In the genomic region with DNA sequence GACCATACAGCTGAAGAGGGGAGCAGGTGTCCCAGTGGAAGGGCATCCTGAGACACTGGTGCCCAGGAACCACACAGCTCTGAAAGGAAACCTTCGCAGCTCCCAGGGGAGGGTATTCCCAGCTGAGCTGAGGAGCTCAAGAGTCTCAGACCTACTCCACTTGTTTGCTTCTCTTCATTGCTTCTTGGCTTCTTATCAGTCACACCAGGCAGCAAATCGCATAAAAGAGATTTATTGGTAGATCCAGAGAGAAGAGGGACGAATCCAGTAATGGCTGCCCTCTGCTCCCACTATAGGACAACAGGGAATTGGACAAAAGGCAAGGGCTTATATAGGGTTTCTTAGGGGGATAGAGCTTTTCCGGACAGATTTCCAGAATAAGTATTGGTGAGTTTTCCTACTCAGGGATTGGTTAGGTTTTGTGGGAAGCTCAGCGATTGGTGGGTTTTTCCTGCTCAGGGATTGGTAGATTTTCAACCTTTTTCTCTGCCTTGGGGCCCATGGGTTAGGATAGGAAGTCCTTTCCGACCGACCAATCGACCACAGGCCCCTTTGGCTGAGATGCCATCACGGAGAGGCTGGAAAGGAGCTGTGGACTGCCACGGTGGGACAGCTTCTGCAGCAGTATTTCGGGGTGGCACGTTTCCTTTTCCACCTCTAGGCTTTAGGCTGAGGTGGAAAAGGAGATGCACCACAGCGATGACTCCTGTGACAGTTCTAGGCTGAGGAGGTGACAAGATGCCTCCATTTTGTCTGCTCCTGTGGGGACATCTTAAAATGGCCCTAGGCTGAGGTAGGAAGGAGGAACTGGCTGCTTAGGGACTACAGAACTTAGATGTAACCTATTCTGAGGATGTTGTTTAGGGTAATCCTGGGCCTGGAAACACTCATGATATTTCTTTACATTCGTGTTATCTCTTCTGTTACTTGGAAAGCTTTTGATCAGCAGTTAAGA, we compare ENCODE assay signal across 8 mouse cellular contexts. TPM values are rescaled to one million over a fixed set of nuclear protein-coding genes. Genes with fewer than 3 reads are reported as not detected.
DNase-seq lines count a peak whose midpoint lies in the region; ATAC-seq and TF ChIP-seq lines count a peak whose summit lies in the region.

No protein-coding gene starts in this region.

- H3K27ac ChIP-seq in forebrain, embryonic 13.5 days: no peak overlapping the region
- H3K27ac ChIP-seq in liver, embryonic 15.5 days (replicated peaks): 0 out of 2 replicates have a peak overlapping the region, but pooled peaks have one; percentile 16

- no peak for TF ChIP-seq CTCF in C2C12 (IDR thresholded peaks at IDR 0.05; ENCODE audit: control insufficient read depth, insufficient read depth, insufficient read length)

- no peak overlapping the region for H3ac ChIP-seq in C2C12 (ENCODE audit: control insufficient read depth, insufficient read length, low read depth)

- ATAC-seq in forebrain, embryonic 13.5 days: no peak
- no peak for ATAC-seq in liver, embryonic 15.5 days (ENCODE audit: insufficient read depth)

- H3K79me3 ChIP-seq in C2C12 (ENCODE audit: low read depth): peaks cover 45% of the 10 kb centered on the region

- H3K79me2 ChIP-seq in C2C12 (ENCODE audit: control insufficient read depth, insufficient read depth): peaks cover 63% of the 10 kb centered on the region

- peak overlapping the region; percentile 88 for H3K4me2 ChIP-seq in forebrain, embryonic 13.5 days
- H3K4me2 ChIP-seq in liver, embryonic 15.5 days: peak overlapping the region; percentile 99

- no peaks in the 10 kb centered on the region for H3K27me3 ChIP-seq in C2C12 (ENCODE audit: control insufficient read depth, insufficient read depth, insufficient read length)
- no peaks in the 10 kb centered on the region for H3K27me3 ChIP-seq in forebrain, embryonic 13.5 days
- H3K27me3 ChIP-seq in liver, embryonic 15.5 days: no peaks in the 10 kb centered on the region

- peak overlapping the region; percentile 87 for H3K9ac ChIP-seq in forebrain, embryonic 13.5 days
- no peak overlapping the region for H3K9ac ChIP-seq in liver, embryonic 15.5 days

- 87% methylated on average over 14 of the region's 14 CpGs for WGBS in forebrain, embryonic 13.5 days
- WGBS in liver, embryonic 15.5 days (ENCODE audit: insufficient replicate concordance): 67% methylated on average over 14 of the region's 14 CpGs

- peaks cover 27% of the 10 kb centered on the region for H3K4me1 ChIP-seq in forebrain, embryonic 13.5 days
- H3K4me1 ChIP-seq in liver, embryonic 15.5 days (replicated peaks): peaks cover 23% of the 10 kb centered on the region

- no peaks in the 10 kb centered on the region for H3K9me3 ChIP-seq in forebrain, embryonic 13.5 days (replicated peaks)
- H3K9me3 ChIP-seq in liver, embryonic 15.5 days (replicated peaks): no peaks in the 10 kb centered on the region

- H3K36me3 ChIP-seq in C2C12 (ENCODE audit: control insufficient read depth, insufficient read depth): peaks cover 3% of the 10 kb centered on the region
- no peaks in the 10 kb centered on the region for H3K36me3 ChIP-seq in forebrain, embryonic 13.5 days (ENCODE audit: poor library complexity, severe bottlenecking)
- no peaks in the 10 kb centered on the region for H3K36me3 ChIP-seq in liver, embryonic 15.5 days (replicated peaks)

- H3K4me3 ChIP-seq in C2C12 (ENCODE audit: insufficient read depth, poor library complexity, severe bottlenecking): peak overlapping the region; percentile 71
- H3K4me3 ChIP-seq in forebrain, embryonic 13.5 days: peak overlapping the region; percentile 88
- peak overlapping the region; percentile 6; the same call in 1 of the 2 replicates for H3K4me3 ChIP-seq in liver, embryonic 15.5 days (replicated peaks)

- intact Hi-C loops in left cerebral cortex, postnatal 36 days (cut with DNase I): loop anchor here (5.0 kb wide), 2 partner anchors 67 to 503 kb away; partner anchors contain the start of genes Smbd1 and Zfp148

- DNase-seq in adrenal gland, adult (ENCODE audit: inconsistent age in 2 of 2, low spot score in 1 of 2): peak; percentile 25 to 52
- DNase-seq in adrenal gland, postnatal 4 days (ENCODE audit: low spot score in 2 of 2): no peak
- DNase-seq in spleen, postnatal 4 days (ENCODE audit: low spot score in 2 of 2): no peak
- no peak for DNase-seq in left cerebral cortex, postnatal 36 days (ENCODE audit: low spot score in 2 of 2)
- DNase-seq in frontal cortex, postnatal 14 days (ENCODE audit: low spot score in 2 of 2): no peak

TF ChIP-seq in C2C12, 6 proteins besides CTCF, POLR2A, EP300 and RAD21:
- TF ChIP-seq FOSL1 (IDR thresholded peaks at IDR 0.05; ENCODE audit: insufficient read depth, low read length, poor library complexity, severe bottlenecking): no peak

RNA-seq across cellular contexts. Expression of gene Rubcn, which starts 1.7 kb away (rescaled TPM):
- total RNA-seq in adrenal gland, postnatal 4 days (2021): 10 to 100 TPM; 32.8 to 34.7 TPM
- 22.1 TPM for polyA plus RNA-seq in C2C12 (2012; fragmentation: generic; extraction: Trizol)
- 22.3 and 25.0 TPM in 2 replicates for polyA plus RNA-seq in forebrain, embryonic 13.5 days (2015; fragmentation: Nextera tagmentation; extraction: Ambion mirVana)
- polyA plus RNA-seq in liver, embryonic 15.5 days (2015; fragmentation: Nextera tagmentation; extraction: Ambion mirVana): 5.0 and 5.8 TPM in 2 replicates
- total RNA-seq in left cerebral cortex, postnatal 36 days (2021): 10 to 100 TPM; 60.7 to 72.2 TPM

RNA-seq across cellular contexts. Expression of gene Fyttd1, which starts 1.9 kb away (rescaled TPM):
- 100 to 1,000 TPM; 115 to 125 TPM for total RNA-seq in adrenal gland, postnatal 4 days (2021)
- polyA plus RNA-seq in C2C12 (2012; fragmentation: generic; extraction: Trizol): 16.8 TPM
- 103 and 119 TPM in 2 replicates for polyA plus RNA-seq in forebrain, embryonic 13.5 days (2015; fragmentation: Nextera tagmentation; extraction: Ambion mirVana)
- 21.0 and 26.8 TPM in 2 replicates for polyA plus RNA-seq in liver, embryonic 15.5 days (2015; fragmentation: Nextera tagmentation; extraction: Ambion mirVana)
- total RNA-seq in left cerebral cortex, postnatal 36 days (2021): 100 to 1,000 TPM; 115 to 121 TPM

RNA-seq across cellular contexts. Expression of gene Lrch3, which starts 34.7 kb away (rescaled TPM):
- 10 to 100 TPM; 43.1 to 44.1 TPM for total RNA-seq in adrenal gland, postnatal 4 days (2021)
- 6.7 TPM for polyA plus RNA-seq in C2C12 (2012; fragmentation: generic; extraction: Trizol)
- polyA plus RNA-seq in forebrain, embryonic 13.5 days (2015; fragmentation: Nextera tagmentation; extraction: Ambion mirVana): 36.7 and 39.9 TPM in 2 replicates
- 5.7 and 6.2 TPM in 2 replicates for polyA plus RNA-seq in liver, embryonic 15.5 days (2015; fragmentation: Nextera tagmentation; extraction: Ambion mirVana)
- 10 to 100 TPM; 31.5 to 39.3 TPM for total RNA-seq in left cerebral cortex, postnatal 36 days (2021)

Comparison
In these comparisons a context has a peak if more than half of its experiments do, and no peak if none do; other contexts are left out.
1. DNase-seq: peak in adrenal gland, adult (2 of 2); none in adrenal gland, postnatal 4 days (0 of 2), spleen, postnatal 4 days (0 of 2), left cerebral cortex, postnatal 36 days (0 of 2) and frontal cortex, postnatal 14 days (0 of 2).
2. H3K4me3 ChIP-seq: peak in every context shown above with its lines; median percentile 88 in forebrain, embryonic 13.5 days; 71 in C2C12; 6 in liver, embryonic 15.5 days.